Mouse (Mus musculus): Measurements from ENCODE around the gene Dmrt2. TPM values are rescaled to one million over a fixed set of nuclear protein-coding genes. Genes with fewer than 3 reads are reported as not detected.
A peak's percentile ranks its signal among the peaks of the same experiment; 100 is the strongest.

The Dmrt2 gene
- polyA plus RNA-seq (2012; ENCODE audit: insufficient read depth, low replicate concordance): 0.11 TPM in 1 of 2 replicates, not detected in the other

DNA sequence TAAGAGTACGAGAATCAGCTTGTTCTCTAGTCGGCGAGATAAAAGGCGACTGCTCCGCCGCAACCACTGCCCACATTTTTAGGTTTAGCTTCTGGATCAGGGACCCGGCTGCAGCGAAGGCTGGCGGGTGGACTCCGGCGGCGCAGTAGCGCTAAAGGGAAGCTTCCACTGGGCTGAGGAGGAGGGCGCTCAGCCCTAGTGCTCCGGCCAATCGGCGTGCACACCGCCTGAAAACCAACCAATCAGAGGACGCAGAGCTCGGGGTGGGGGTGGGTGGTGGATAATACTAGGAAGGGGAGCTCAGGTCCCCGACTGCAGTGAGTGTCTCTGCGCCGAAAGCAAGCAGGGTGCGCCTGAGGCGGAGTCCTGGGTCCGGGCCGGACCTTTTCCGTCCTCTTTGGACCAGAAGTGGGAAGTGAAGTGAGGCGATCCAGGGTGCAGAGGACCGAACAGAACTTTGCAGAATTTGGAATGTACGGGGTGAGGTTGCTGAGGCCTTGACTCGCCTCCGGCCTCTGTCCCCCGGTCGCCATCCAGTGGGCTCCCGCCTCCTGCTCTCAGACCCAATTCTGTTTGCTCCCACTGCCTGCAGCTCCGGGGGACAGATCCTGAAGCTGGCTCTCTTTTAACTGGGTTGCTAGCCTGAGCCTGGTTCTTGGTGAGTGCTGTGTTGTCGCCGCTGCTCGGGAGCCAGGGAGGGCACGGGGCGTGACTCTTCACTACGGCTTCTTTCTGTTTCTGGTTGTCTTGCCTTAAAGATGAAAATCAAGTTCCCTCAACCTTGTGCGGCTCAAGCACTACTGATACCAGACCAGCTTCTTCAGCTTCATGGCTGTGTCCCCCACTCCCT lies at the start of gene Dmrt2:
Dmrt2 (plus strand) TSS at position 311 of the 850 bp plus-strand sequence.
- H3K27me3 ChIP-seq (replicated peaks): peaks cover 92% of the 10 kb centered on the region
- peaks cover 41% of the 10 kb centered on the region for H3K4me1 ChIP-seq
- H3K9me3 ChIP-seq: peaks cover 19% of the 10 kb centered on the region
- H3K4me3 ChIP-seq (replicated peaks): peak within 1 kb of the TSS; percentile 83
- no peaks in the 10 kb centered on the region for H3K36me3 ChIP-seq (replicated peaks; ENCODE audit: low read length)
- TF ChIP-seq FLI1 (IDR thresholded peaks at IDR 0.05; ENCODE audit: low read length): no peak
- no peak for TF ChIP-seq GATA1 (IDR thresholded peaks at IDR 0.05; ENCODE audit: borderline replicate concordance, low read length)

DNA sequence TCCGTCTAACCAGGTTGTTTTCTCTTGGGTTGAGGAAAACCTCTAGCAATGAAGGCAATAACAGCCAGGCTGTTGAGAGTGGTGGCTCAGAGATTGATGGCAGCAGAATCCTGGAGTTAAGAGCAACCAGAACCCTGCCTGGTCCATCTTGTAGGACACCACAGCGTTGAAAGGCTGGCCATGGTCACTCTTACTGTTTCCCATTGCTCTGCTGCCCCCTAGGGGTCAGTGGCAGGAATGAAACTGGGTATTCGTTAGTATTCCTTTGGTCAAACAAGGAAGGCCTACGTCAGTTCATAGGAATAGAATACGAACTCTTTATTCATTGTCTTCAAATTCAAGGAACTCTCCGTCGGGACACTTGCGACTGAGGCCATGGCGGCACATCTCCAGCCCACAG lies 43.7 kb upstream of the Dmrt2 start:
- no peak for TF ChIP-seq GATA1 (IDR thresholded peaks at IDR 0.05; ENCODE audit: borderline replicate concordance, low read length)
- TF ChIP-seq FLI1 (IDR thresholded peaks at IDR 0.05; ENCODE audit: low read length): no peak
- Histone ChIP-seq H3K27me3 (replicated peaks) (peaks cover 47% of the 10 kb centered on the region), H3K9me3 (no peaks in the 10 kb centered on the region), H3K4me1 (no peaks in the 10 kb centered on the region), H3K4me3 (replicated peaks) (no peak overlapping the region), H3K36me3 (replicated peaks; ENCODE audit: low read length) (no peaks in the 10 kb centered on the region)

GRCm38 (mm10) chr19:25635119-25635518 lies 37.1 kb upstream of the Dmrt2 start:
- TF ChIP-seq GATA1 (IDR thresholded peaks at IDR 0.05; ENCODE audit: borderline replicate concordance, low read length) (no peak), FLI1 (IDR thresholded peaks at IDR 0.05; ENCODE audit: low read length) (no peak)
- peaks cover 6% of the 10 kb centered on the region for H3K27me3 ChIP-seq (replicated peaks)
- H3K9me3 ChIP-seq: no peaks in the 10 kb centered on the region
- H3K4me3 ChIP-seq (replicated peaks): no peak overlapping the region
- H3K36me3 ChIP-seq (replicated peaks; ENCODE audit: low read length): no peaks in the 10 kb centered on the region
- 0 out of 2 replicates have a peak, but pooled peaks cover 3% of the 10 kb centered on the region for H3K4me1 ChIP-seq

GRCm38 (mm10) chr19:25635622-25636244 lies 36.5 kb upstream of the Dmrt2 start:
- Histone ChIP-seq H3K36me3 (replicated peaks; ENCODE audit: low read length) (no peaks in the 10 kb centered on the region), H3K4me3 (replicated peaks) (peak overlapping the region; percentile 69), H3K4me1 (0 out of 2 replicates have a peak, but pooled peaks cover 3% of the 10 kb centered on the region), H3K27me3 (replicated peaks) (peaks cover 2% of the 10 kb centered on the region), H3K9me3 (no peaks in the 10 kb centered on the region)
- no peak for TF ChIP-seq GATA1 (IDR thresholded peaks at IDR 0.05; ENCODE audit: borderline replicate concordance, low read length)
- no peak for TF ChIP-seq FLI1 (IDR thresholded peaks at IDR 0.05; ENCODE audit: low read length)

DNA sequence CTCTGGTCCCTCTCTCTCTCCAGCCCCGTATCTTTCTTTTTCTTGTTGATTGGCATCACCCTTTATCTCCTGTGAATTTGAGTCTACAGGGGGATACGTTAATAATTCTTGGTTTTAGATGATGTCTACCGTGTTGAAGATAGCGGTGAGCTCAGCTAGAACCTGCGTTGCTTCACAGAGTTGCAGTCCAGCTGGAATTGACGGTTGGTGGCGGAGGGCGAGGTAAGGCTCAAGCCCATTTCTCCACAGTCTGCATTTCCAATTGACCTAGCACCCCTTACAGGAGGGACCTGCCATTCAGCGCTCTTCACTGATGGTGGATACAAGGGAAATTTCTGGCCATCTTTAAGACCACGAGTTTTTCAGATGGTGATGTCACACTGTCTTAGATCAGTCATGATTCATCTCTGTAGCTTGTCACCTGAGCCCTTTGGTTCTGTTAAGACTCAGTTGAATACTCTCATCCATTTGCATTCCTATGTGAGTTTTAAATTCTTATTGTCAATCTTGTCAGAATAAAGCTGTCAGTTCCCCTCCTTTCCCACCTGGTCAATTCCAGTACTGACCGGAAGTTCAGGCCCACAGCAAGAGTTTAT lies 33.3 kb upstream of the Dmrt2 start:
- Histone ChIP-seq H3K4me1 (0 out of 2 replicates have a peak, but pooled peaks cover 3% of the 10 kb centered on the region), H3K4me3 (replicated peaks) (no peak overlapping the region), H3K27me3 (replicated peaks) (peaks cover 2% of the 10 kb centered on the region), H3K36me3 (replicated peaks; ENCODE audit: low read length) (no peaks in the 10 kb centered on the region), H3K9me3 (no peaks in the 10 kb centered on the region; the same call in 1 of the 2 replicates)
- TF ChIP-seq FLI1 (IDR thresholded peaks at IDR 0.05; ENCODE audit: low read length) (no peak), GATA1 (IDR thresholded peaks at IDR 0.05; ENCODE audit: borderline replicate concordance, low read length) (no peak)

- no peaks in the 10 kb centered on the region for H3K4me1 ChIP-seq
- no peaks in the 10 kb centered on the region; the same call in 1 of the 2 replicates for H3K9me3 ChIP-seq
- no peaks in the 10 kb centered on the region for H3K36me3 ChIP-seq (replicated peaks; ENCODE audit: low read length)
- TF ChIP-seq GATA1 (IDR thresholded peaks at IDR 0.05; ENCODE audit: borderline replicate concordance, low read length) (no peak), FLI1 (IDR thresholded peaks at IDR 0.05; ENCODE audit: low read length) (no peak)
- no peak overlapping the region for H3K4me3 ChIP-seq (replicated peaks)
- no peaks in the 10 kb centered on the region for H3K27me3 ChIP-seq (replicated peaks)
Observed at GRCm38 (mm10) chr19:25641786-25642185, 30.4 kb upstream of the Dmrt2 start.

DNA sequence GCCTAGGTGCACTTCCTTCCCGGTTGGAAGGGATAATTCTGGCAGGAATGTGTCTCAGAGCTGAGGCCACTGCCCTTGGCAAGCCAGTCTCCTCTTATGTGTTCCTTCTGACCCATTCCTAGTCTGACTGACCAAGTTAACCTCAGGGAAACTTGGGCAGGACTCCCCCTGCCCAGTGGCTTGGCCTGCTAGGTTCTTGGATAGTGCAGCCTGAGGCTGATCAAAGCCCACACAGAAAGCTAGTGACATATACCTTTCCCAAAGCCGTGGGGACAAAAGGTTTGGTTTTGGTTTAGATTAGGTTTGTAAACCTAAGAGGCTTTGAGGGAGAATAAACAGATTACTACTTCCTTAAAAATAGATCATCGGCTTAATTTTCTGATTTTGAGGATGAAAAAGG lies 25.1 kb upstream of the Dmrt2 start:
- Histone ChIP-seq H3K9me3 (no peaks in the 10 kb centered on the region; the same call in 1 of the 2 replicates), H3K27me3 (replicated peaks) (no peaks in the 10 kb centered on the region), H3K4me3 (replicated peaks) (no peak overlapping the region), H3K36me3 (replicated peaks; ENCODE audit: low read length) (no peaks in the 10 kb centered on the region), H3K4me1 (no peaks in the 10 kb centered on the region)
- no peak for TF ChIP-seq FLI1 (IDR thresholded peaks at IDR 0.05; ENCODE audit: low read length)
- TF ChIP-seq GATA1 (IDR thresholded peaks at IDR 0.05; ENCODE audit: borderline replicate concordance, low read length): no peak

DNA sequence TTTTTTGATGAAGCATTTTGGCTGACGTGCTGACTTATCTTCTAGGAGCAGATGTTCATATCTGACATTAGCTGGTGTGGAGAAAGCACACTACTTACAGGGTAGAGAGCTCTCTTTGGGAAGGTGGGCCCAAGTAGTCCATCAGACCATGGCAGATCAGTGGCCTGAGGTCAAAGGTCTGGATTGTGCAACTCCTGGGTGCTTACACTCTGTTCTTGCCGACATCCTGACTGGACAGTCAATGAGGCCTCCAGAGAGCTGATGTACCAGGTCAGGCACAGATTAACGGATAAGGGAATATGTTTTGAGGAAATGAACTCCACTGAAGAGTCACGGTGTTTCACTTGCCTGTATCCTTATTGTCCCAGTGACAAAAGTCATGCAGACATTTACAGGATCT lies 23.5 kb upstream of the Dmrt2 start:
- H3K4me3 ChIP-seq (replicated peaks): no peak overlapping the region
- H3K9me3 ChIP-seq: no peaks in the 10 kb centered on the region
- TF ChIP-seq FLI1 (IDR thresholded peaks at IDR 0.05; ENCODE audit: low read length) (no peak), GATA1 (IDR thresholded peaks at IDR 0.05; ENCODE audit: borderline replicate concordance, low read length) (no peak)
- H3K4me1 ChIP-seq: no peaks in the 10 kb centered on the region
- no peaks in the 10 kb centered on the region for H3K36me3 ChIP-seq (replicated peaks; ENCODE audit: low read length)
- no peaks in the 10 kb centered on the region for H3K27me3 ChIP-seq (replicated peaks)

DNA sequence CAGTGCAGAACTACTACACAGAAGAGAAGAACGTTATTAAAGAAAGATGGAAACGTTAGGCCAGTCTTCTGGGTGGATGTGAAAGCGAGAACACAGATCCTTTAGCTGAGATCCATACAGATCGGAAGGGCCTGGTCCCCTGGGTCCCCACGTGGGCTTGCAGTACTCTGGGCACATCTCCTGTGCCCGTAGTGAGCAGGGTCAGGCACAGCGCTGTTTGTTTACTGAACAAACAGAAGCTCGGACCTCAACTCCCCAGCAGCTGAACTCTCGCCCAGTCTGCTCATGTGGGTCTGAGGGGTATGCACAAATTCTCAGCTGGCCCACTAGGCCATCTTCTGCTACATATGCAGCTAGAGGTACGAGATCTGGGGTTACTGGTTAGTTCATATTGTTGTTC lies 21.7 kb upstream of the Dmrt2 start:
- Histone ChIP-seq H3K9me3 (no peaks in the 10 kb centered on the region), H3K36me3 (replicated peaks; ENCODE audit: low read length) (no peaks in the 10 kb centered on the region), H3K4me3 (replicated peaks) (no peak overlapping the region), H3K4me1 (no peaks in the 10 kb centered on the region), H3K27me3 (replicated peaks) (no peaks in the 10 kb centered on the region)
- TF ChIP-seq FLI1 (IDR thresholded peaks at IDR 0.05; ENCODE audit: low read length): no peak
- no peak for TF ChIP-seq GATA1 (IDR thresholded peaks at IDR 0.05; ENCODE audit: borderline replicate concordance, low read length)

All from megakaryocyte, embryonic 14.5 days (primary cell).